Mouse (Mus musculus): ENCODE measurements around the gene Borcs5.

DNA sequence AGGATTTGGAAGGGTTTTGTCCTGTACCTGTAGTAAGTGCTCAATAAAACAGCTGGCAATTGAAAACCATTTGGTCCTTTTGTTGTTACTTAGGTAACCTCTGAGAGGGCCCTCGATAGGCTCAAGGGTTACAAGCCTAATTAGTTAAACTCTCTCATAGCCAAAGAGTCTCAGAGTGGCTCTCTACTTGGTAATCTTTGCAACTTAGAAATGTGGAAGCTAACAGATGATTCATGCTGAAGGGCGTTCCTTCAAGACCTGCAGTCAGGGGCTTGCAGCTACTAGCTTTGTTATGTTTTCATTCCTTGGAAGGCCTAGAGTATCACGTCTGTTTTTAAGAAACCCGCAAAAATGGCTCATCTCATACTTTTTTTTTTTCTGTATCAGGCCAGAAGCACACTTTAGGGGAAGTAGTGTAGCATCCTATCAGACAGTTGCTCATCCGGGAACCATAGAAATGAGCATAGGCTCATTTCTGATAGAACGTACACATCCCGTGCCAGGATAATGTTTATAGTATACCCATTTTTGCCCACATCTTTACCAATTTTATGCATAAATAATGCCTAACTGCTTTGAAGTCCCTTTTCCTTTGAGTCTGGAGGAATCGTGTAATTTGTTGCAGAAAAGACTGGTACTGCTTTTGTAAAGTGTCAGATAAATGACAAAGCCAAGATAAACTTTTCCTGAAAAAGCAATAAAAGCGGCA is 2.6 kb downstream of the Borcs5 start:
- TF ChIP-seq CTCF (IDR thresholded peaks at IDR 0.05) (no peak), EP300 (IDR thresholded peaks at IDR 0.05) (peak; percentile 58; the same call in 1 of the 2 replicates)

All from lung, postnatal 0 days (tissue).